Mouse (Mus musculus): ENCODE results near the gene Cnst.
"Not testable (repeated sequence)": the region's sequence is repeated elsewhere in the genome, so short reads cannot be mapped to it uniquely, and the experiment has no call there.

Gene Cnst

GRCm38 (mm10) chr1:179648678-179649077 is 102.5 kb downstream of the Cnst start:
- DNase-seq: not testable (repeated sequence)

DNA sequence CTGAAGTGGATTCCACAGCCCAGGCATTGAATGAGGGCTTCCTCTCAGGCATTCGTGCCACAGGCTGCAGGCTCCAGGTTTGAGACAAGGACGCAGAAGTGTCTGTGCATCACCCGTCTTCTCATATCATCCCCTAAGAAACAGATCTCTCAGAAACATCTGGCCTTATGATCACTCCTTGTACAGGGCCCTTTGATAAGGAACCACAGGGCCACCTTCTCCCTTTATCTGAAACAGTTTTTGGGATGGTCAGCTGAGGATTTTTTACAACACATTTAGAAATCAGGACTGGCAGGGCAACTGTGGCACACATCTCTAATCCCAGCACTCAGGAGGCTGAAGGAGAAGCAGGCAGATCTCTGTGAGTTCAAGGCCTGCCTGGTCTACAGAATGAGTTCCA is 103.2 kb downstream of the Cnst start:
- DNase-seq: no peak

- DNase-seq: no peak
Observed at GRCm38 (mm10) chr1:179650284-179650683, 104.1 kb downstream of the Cnst start.

- no peak for DNase-seq
Observed at GRCm38 (mm10) chr1:179651224-179651623, 105.1 kb downstream of the Cnst start.

DNA sequence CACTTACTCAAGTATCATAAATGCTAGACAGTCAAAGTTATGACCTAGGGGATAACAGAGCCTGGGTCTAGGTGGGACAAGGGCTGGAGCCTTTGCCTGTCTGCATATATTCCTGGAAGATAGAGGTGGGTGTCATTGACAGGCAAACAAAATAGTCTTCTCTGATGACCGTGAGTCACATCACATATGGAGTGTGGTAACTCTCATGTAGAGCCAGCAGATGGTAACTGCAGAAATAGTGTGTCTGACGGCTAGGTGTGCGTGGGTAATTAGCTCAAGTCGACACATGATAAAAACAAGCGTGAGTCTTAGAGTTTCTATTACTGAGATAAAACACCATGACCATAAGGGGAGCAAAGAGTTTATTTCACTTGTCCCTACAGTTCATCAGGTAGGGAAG is 116.9 kb downstream of the Cnst start:
- DNase-seq: no peak

- DNase-seq: no peak
Observed at GRCm38 (mm10) chr1:179664309-179664930, 118.2 kb downstream of the Cnst start.

GRCm38 (mm10) chr1:179666971-179667370 is 120.8 kb downstream of the Cnst start:
- no peak for DNase-seq

DNA sequence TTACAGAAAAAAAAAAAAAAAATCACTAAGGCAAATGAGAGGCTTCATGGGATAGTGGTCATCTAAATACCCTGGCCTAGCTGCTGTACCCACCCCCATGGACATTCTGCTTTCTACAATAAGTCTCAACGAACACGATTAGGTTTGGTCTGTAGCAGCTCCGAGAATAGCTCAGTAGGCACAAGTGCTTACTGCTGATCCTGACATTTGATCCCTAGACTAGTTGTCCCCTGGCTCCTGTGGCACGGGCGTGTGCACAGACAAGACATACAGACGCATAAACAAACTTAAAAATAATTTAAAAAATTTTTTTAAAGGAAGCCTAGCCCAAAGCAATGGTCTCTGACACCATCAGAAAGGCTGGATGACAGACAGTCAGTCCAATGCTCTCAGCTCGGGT is 121.3 kb downstream of the Cnst start:
- no peak for DNase-seq

- DNase-seq: peak; percentile 86
Observed at GRCm38 (mm10) chr1:179668013-179668805, 122.0 kb downstream of the Cnst start, which contains the start of gene Sccpdh. Gene Sccpdh, plus strand, starts transcription at chr1:179668210.

- no peak for DNase-seq
Observed at GRCm38 (mm10) chr1:179668836-179669537, 122.8 kb downstream of the Cnst start.

- DNase-seq: no peak
Observed at GRCm38 (mm10) chr1:179674355-179674754, 128.2 kb downstream of the Cnst start.

DNA sequence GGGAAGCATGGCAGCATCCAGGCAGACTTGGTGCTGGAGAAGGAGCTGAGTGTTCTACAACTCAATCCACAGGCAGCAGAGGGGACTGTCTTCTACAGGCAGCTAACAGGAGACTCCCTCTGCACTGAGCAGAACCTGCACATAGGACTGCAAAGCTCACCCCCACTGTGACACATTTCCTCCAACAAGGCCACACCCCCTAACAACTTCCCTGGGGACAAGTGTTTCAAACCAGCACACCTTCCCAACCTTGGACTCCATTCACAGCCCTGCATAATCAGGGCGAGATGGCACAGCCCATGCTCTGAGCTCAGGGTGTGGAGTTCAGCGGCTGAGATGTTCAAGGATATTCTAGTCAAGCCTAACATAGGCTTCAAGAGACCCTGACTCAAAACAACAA is 130.9 kb downstream of the Cnst start:
- DNase-seq: no peak

Measured in cerebellum, adult 9-11 months (tissue).